Comparison of ENCODE assay signal across 8 mouse cellular contexts in the genomic region with DNA sequence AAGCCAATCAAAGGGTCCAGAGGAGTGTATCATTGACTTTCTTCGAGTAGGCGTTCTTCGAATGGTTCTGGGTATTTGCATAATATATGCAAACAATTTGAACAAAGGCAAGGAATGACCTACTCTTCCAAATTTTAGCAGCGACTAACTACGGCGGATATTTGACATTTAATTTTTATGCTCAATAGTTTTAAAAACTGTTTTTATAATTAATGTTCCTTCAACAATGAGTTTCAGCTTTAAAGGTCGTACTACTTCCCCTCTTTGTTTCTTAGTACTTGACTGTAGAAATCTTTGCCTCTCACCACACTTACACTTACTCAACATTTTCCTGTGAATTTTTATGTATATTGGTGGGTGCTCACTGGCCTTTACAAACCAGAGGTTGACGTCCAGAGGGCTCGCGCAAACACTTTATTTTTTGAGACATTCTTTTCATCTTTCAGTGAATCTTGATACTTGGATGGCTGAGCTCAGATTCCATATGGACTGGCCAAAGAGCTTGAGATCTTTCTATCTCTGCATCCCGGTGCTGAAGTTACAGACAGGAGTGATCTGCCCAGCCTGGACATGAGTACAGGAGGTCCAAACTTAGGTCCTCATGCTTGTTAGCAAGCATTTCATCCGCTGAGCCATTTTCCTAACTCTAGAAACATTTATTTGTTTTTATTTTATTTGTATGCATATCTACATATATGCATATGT. TPM values are rescaled to one million over a fixed set of nuclear protein-coding genes. Genes with fewer than 3 reads are reported as not detected.
DNase-seq lines count a peak whose midpoint lies in the region; ATAC-seq and TF ChIP-seq lines count a peak whose summit lies in the region.

No protein-coding gene starts in this region.

- H3K4me3 ChIP-seq in cerebellum, adult 2 months (replicated peaks; ENCODE audit: insufficient read depth, low read depth, low read length): peak overlapping the region; percentile 65
- peak overlapping the region; percentile 53 for H3K4me3 ChIP-seq in lung, embryonic 16.5 days (ENCODE audit: low read length)
- peak overlapping the region; percentile 94 for H3K4me3 ChIP-seq in intestine, postnatal 0 days (ENCODE audit: low read depth, low read length)
- peak overlapping the region; percentile 99 for H3K4me3 ChIP-seq in stomach, embryonic 14.5 days (ENCODE audit: low read depth, low read length)

- peaks cover 13% of the 10 kb centered on the region; the same call in 1 of the 2 replicates for H3K4me1 ChIP-seq in cerebellum, adult 2 months (ENCODE audit: control insufficient read depth, insufficient read depth, low read length)
- H3K4me1 ChIP-seq in lung, embryonic 16.5 days (replicated peaks; ENCODE audit: control insufficient read depth, insufficient read depth, low read length): peaks cover 19% of the 10 kb centered on the region
- peaks cover 4% of the 10 kb centered on the region; the same call in 1 of the 2 replicates for H3K4me1 ChIP-seq in intestine, postnatal 0 days (replicated peaks; ENCODE audit: control insufficient read depth, insufficient read depth, low read length)
- H3K4me1 ChIP-seq in stomach, embryonic 14.5 days (ENCODE audit: control insufficient read depth, insufficient read depth, low read length): peaks cover 18% of the 10 kb centered on the region

- peaks cover 12% of the 10 kb centered on the region for H3K36me3 ChIP-seq in lung, embryonic 16.5 days (ENCODE audit: control insufficient read depth, insufficient read depth, low read length)
- peaks cover 17% of the 10 kb centered on the region for H3K36me3 ChIP-seq in intestine, postnatal 0 days (ENCODE audit: control insufficient read depth, insufficient read depth)
- H3K36me3 ChIP-seq in stomach, embryonic 14.5 days (ENCODE audit: control insufficient read depth, insufficient read depth, low read length): peaks cover 18% of the 10 kb centered on the region

- DNase-seq in cerebellum, adult 2 months: no peak
- DNase-seq in cerebellum, postnatal 4 days (ENCODE audit: low spot score in 2 of 2): no peak
- DNase-seq in lung, postnatal 25 days (ENCODE audit: low spot score): no peak
- DNase-seq in adrenal gland, postnatal 4 days (ENCODE audit: low spot score in 2 of 2): no peak
- DNase-seq in T-cell, adult 2 months (ENCODE audit: low spot score): no peak

- peak overlapping the region; percentile 70 for H3K9ac ChIP-seq in lung, embryonic 16.5 days (ENCODE audit: low read length)
- H3K9ac ChIP-seq in intestine, postnatal 0 days (ENCODE audit: low read depth, low read length): 0 out of 2 replicates have a peak overlapping the region, but pooled peaks have one; percentile 2
- 0 out of 2 replicates have a peak overlapping the region, but pooled peaks have one; percentile 41 for H3K9ac ChIP-seq in stomach, embryonic 14.5 days (replicated peaks; ENCODE audit: low read depth, low read length)

- 17% methylated on average over 12 of the region's 12 CpGs for WGBS in cerebellum, adult 2 months
- 15% methylated on average over 12 of the region's 12 CpGs for WGBS in lung, embryonic 16.5 days
- 18% methylated on average over 12 of the region's 12 CpGs for WGBS in intestine, postnatal 0 days
- 19% methylated on average over 12 of the region's 12 CpGs for WGBS in stomach, embryonic 14.5 days

- no peak for TF ChIP-seq POLR2A in cerebellum, adult 2 months (IDR thresholded peaks at IDR 0.05; ENCODE audit: borderline replicate concordance, insufficient read depth, low read length)

- no peak for TF ChIP-seq CTCF in cerebellum, adult 2 months (IDR thresholded peaks at IDR 0.05; ENCODE audit: borderline replicate concordance, insufficient read depth, low read depth, low read length)
- no peak for TF ChIP-seq CTCF in intestine, postnatal 0 days (IDR thresholded peaks at IDR 0.05; ENCODE audit: low read depth)

- H3K27me3 ChIP-seq in cerebellum, adult 2 months (ENCODE audit: control insufficient read depth, insufficient read depth, low read length): no peaks in the 10 kb centered on the region
- H3K27me3 ChIP-seq in lung, embryonic 16.5 days (ENCODE audit: control insufficient read depth, insufficient read depth, low read depth, low read length): no peaks in the 10 kb centered on the region
- H3K27me3 ChIP-seq in intestine, postnatal 0 days (replicated peaks; ENCODE audit: control insufficient read depth, insufficient read depth, low read length): no peaks in the 10 kb centered on the region
- H3K27me3 ChIP-seq in stomach, embryonic 14.5 days (ENCODE audit: control insufficient read depth, insufficient read depth, low read length): no peaks in the 10 kb centered on the region

- no peak overlapping the region for H3K27ac ChIP-seq in cerebellum, adult 2 months (ENCODE audit: insufficient read depth, low read length)
- peak overlapping the region; percentile 100 for H3K27ac ChIP-seq in lung, embryonic 16.5 days (ENCODE audit: low read length)
- peak overlapping the region; percentile 93 for H3K27ac ChIP-seq in intestine, postnatal 0 days (ENCODE audit: low read depth, low read length)
- H3K27ac ChIP-seq in stomach, embryonic 14.5 days (ENCODE audit: low read length): peak overlapping the region; percentile 96

- no peaks in the 10 kb centered on the region for H3K9me3 ChIP-seq in lung, embryonic 16.5 days (ENCODE audit: control insufficient read depth, low read length)
- no peaks in the 10 kb centered on the region for H3K9me3 ChIP-seq in intestine, postnatal 0 days (ENCODE audit: control insufficient read depth)
- no peaks in the 10 kb centered on the region for H3K9me3 ChIP-seq in stomach, embryonic 14.5 days (ENCODE audit: control insufficient read depth, low read depth, low read length)

- H3K4me2 ChIP-seq in lung, embryonic 16.5 days (ENCODE audit: low read depth, low read length): peak overlapping the region; percentile 69
- H3K4me2 ChIP-seq in intestine, postnatal 0 days (replicated peaks; ENCODE audit: low read depth): peak overlapping the region; percentile 55
- peak overlapping the region; percentile 56 for H3K4me2 ChIP-seq in stomach, embryonic 14.5 days (replicated peaks; ENCODE audit: low read depth, low read length)

- peak; percentile 86; the same call in 1 of the 2 replicates for ATAC-seq in lung, embryonic 16.5 days (ENCODE audit: low read depth)
- ATAC-seq in intestine, postnatal 0 days: no peak
- ATAC-seq in stomach, embryonic 14.5 days (ENCODE audit: insufficient number of reproducible peaks, insufficient read depth, low FRiP score, low read depth): no peak

RNA-seq across cellular contexts. Expression of a gene that starts 0.9 kb away (rescaled TPM):
- 277 and 289 TPM in 2 replicates for polyA plus RNA-seq in cerebellum, adult 2 months (2012; rRNA removed)
- polyA plus RNA-seq in lung, embryonic 16.5 days (2015; fragmentation: Nextera tagmentation; extraction: Ambion mirVana): 151 and 167 TPM in 2 replicates
- 40.0 and 54.1 TPM in 2 replicates for polyA plus RNA-seq in intestine, postnatal 0 days (2015; fragmentation: Nextera tagmentation; extraction: Ambion mirVana)
- 209 and 222 TPM in 2 replicates for polyA plus RNA-seq in stomach, embryonic 14.5 days (2014; fragmentation: Nextera tagmentation; extraction: Ambion mirVana)
- 100 to 1,000 TPM; 264 to 295 TPM for total RNA-seq in adrenal gland, postnatal 4 days (2021)

RNA-seq across cellular contexts. Expression of a gene that starts 10.3 kb away (rescaled TPM):
- 2.1 and 4.1 TPM in 2 replicates for polyA plus RNA-seq in cerebellum, adult 2 months (2012; rRNA removed)
- polyA plus RNA-seq in lung, embryonic 16.5 days (2015; fragmentation: Nextera tagmentation; extraction: Ambion mirVana): 7.3 and 8.0 TPM in 2 replicates
- polyA plus RNA-seq in intestine, postnatal 0 days (2015; fragmentation: Nextera tagmentation; extraction: Ambion mirVana): 23.1 and 25.4 TPM in 2 replicates
- 16.4 and 19.6 TPM in 2 replicates for polyA plus RNA-seq in stomach, embryonic 14.5 days (2014; fragmentation: Nextera tagmentation; extraction: Ambion mirVana)
- 10 to 100 TPM in 1 of 2 experiments, 1 to 10 TPM in 1; 9.8 to 10.6 TPM for total RNA-seq in adrenal gland, postnatal 4 days (2021)

RNA-seq across cellular contexts. Expression of a gene that starts 22.6 kb away (rescaled TPM):
- 2.8 and 3.2 TPM in 2 replicates for polyA plus RNA-seq in cerebellum, adult 2 months (2012; rRNA removed)
- polyA plus RNA-seq in lung, embryonic 16.5 days (2015; fragmentation: Nextera tagmentation; extraction: Ambion mirVana): 11.3 and 12.4 TPM in 2 replicates
- polyA plus RNA-seq in intestine, postnatal 0 days (2015; fragmentation: Nextera tagmentation; extraction: Ambion mirVana): 11.3 and 12.9 TPM in 2 replicates
- 18.5 and 21.1 TPM in 2 replicates for polyA plus RNA-seq in stomach, embryonic 14.5 days (2014; fragmentation: Nextera tagmentation; extraction: Ambion mirVana)
- 10 to 100 TPM; 11.0 to 13.5 TPM for total RNA-seq in adrenal gland, postnatal 4 days (2021)

RNA-seq across cellular contexts. Expression of a gene that starts 28.6 kb away (rescaled TPM):
- 0.34 and 0.38 TPM in 2 replicates for polyA plus RNA-seq in cerebellum, adult 2 months (2012; rRNA removed)
- 1.0 and 1.5 TPM in 2 replicates for polyA plus RNA-seq in lung, embryonic 16.5 days (2015; fragmentation: Nextera tagmentation; extraction: Ambion mirVana)
- 1.7 and 2.4 TPM in 2 replicates for polyA plus RNA-seq in intestine, postnatal 0 days (2015; fragmentation: Nextera tagmentation; extraction: Ambion mirVana)
- 1.4 and 1.8 TPM in 2 replicates for polyA plus RNA-seq in stomach, embryonic 14.5 days (2014; fragmentation: Nextera tagmentation; extraction: Ambion mirVana)
- total RNA-seq in adrenal gland, postnatal 4 days (2021): 1 to 10 TPM; 6.6 to 9.3 TPM

RNA-seq across cellular contexts. Expression of a gene that starts 30.6 kb away (rescaled TPM):
- polyA plus RNA-seq in cerebellum, adult 2 months (2012; rRNA removed): 211 and 226 TPM in 2 replicates
- polyA plus RNA-seq in lung, embryonic 16.5 days (2015; fragmentation: Nextera tagmentation; extraction: Ambion mirVana): 46.3 and 54.9 TPM in 2 replicates
- polyA plus RNA-seq in intestine, postnatal 0 days (2015; fragmentation: Nextera tagmentation; extraction: Ambion mirVana): 37.4 and 46.0 TPM in 2 replicates
- 86.5 and 89.0 TPM in 2 replicates for polyA plus RNA-seq in stomach, embryonic 14.5 days (2014; fragmentation: Nextera tagmentation; extraction: Ambion mirVana)
- total RNA-seq in adrenal gland, postnatal 4 days (2021): 100 to 1,000 TPM; 425 to 435 TPM

Comparison
In these comparisons a context has a peak if more than half of its experiments do, and no peak if none do; other contexts are left out.
1. H3K9ac ChIP-seq: peak in every context shown above with its lines; median percentile 70 in lung, embryonic 16.5 days; 41 in stomach, embryonic 14.5 days; 2 in intestine, postnatal 0 days.